Mouse (Mus musculus) hindlimb bud, embryonic 11.5 days (tissue): ENCODE data around the gene Ahctf1.

Source experiments
- DNase-seq: peaks from one replicate; pipeline ENCODE4 v3.0.0-alpha.2; 2012; ENCODE audit warnings: low read depth, low spot score; ENCODE audit errors: extremely low spot score

The Ahctf1 gene

DNA sequence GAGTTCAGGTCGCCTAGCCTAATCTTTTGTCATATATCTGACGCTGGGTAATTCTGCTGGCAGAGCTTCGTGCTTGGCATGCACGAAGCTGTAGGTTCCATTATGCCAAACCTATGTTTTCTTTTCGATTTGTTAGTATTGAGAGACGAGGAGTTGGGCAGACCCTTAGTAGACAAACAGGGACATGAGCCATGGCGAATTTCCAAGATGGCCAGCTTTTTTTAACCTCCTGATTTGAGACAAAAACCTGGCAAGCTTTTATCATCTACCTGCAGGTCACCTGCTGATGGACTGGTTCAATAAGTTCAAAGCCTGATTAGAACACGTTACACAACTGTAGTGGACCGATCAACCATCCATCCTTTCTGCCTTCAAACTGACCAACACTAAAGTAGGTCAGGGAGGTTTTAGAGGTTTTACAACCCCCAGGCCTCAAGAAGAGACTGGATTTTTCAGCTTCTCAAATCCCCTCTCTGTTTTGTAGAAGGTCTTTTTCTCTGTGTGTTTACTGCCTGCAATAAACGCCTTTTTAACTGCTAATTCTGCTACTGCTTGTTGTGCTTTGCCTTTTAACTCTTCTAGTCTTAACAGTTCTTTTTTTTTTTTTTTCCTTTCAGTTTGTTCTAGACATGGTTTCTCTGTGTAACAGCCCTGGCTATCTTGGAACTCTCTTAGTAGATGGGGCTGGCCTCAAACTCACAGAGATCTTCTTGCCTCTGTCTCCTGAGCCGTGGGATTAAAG lies 831 bp upstream of the Ahctf1 start:
- DNase-seq: peak; percentile 22

DNA sequence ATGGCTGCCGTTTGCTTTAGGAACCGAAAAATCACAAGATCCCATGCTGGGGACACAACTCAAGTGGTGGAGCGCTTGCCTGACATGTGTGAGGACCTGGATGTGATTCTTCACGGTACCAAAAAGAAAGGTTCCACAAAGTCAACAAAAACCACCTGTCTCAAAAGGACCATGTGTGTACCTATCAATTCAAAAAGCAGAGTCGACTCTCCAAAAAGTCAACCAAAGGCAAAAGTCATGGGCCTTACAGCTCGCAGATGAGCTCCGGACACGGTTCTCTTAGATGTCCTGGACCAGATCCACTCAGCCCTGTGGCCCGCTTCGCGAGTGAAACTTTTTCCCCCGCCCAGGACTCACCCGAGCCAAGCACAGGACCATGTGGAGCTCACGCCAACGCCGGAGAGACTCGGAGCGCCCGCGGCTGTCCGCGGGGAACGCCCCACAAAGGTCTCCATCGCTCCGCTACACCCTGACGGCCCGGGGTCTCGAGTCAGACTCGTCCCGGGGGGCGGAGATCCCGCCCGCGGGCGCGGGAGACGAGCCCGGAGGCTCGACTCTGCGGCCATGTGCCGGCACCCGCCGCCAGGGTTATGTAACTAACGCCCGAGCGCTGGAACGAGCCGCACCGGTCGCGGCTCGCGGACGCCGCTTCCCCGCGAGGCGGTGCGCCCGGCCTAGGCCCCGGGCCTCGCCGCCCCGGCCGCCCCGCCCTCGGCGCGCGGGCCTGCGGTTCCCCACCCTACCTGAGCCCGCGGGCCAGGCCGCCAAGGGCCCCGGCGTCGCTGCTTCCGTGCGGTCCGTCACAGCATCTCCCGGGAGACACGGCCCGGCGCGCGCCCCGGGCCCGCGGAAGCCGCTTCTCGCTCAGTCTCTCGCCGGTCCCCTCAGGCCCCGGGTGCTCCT lies 619 bp downstream of the Ahctf1 start, which contains the start of gene Gm10518:
Gene Gm10518, plus strand, starts transcription at position 767 of the 903 bp plus-strand sequence.
- no peak for DNase-seq

DNA sequence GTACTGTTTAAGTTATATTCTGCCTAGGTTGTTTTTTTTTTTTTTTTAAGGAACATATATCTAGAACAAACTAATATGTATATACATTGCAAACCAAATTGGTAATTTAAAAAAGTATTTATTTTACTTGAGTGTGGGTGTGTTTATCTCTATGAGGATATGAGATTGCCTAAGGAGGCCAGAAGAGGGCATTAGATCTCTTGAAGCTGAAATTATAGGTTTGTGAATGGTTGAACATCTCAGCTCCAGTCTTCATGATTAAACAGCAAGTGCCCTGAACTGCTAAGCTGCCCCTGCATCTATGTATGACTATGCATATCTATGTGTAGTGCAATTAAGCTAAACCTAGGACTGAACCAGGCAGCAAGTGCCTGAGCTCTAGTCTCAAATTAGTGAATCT lies 4.7 kb downstream of the Ahctf1 start:
- DNase-seq: no peak

DNA sequence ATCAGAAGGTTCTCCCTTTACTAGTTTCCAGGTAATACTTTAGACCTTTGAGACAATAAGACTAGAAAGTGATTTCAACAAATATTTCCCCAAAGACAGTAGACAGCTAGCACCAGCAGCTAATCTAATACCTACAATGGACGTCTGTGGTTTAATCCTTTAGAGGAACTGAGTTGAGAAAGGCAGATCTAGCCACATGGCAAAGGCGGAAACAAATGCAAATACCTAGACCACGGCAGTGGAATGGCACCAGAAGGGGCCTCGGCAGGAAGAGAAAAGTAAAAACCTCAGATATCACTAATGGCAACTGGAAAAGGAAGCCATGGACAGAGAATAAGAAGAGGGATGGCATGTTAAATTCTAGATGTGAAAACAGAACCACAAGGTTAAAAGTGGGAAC lies 16.2 kb downstream of the Ahctf1 start:
- no peak for DNase-seq

DNA sequence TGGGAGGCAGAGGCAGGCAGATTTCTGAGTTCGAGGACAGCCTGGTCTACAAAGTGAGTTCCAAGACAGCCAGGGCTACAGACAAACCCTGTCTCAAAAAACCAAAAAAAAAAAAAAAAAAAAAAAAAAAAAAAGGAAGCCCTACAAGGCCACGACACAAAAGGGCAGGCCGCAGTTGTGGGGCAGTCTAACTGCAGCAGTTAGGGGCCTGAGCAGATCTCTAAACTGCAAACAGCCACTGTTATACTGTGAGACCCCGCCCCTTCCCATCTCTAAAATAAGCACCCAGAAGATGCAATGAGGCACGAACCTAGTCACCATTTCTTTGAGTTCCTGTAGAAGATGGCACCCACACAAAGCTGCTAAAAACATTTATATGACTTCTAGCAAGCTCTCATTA lies 18.0 kb downstream of the Ahctf1 start:
- DNase-seq: no peak

DNA sequence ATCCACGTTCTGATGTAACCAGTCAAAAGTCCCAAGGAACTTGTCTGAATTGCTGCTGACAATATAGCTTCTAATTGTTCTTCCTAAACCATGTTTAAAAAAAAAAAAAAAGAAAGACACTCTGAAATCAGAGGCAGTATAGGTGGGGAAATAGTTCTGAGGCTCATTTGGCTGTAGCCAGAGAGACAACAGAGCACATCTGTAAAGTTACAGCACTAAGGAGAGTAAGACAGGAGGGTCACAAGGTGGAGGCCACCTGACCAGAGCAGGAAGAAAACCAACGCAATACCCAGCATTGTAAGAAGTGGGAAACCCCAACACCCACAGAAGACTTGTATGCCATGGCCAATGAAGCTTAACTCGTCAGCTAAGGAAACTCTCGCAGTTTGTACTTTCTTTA lies 19.4 kb downstream of the Ahctf1 start:
- DNase-seq: no peak

DNA sequence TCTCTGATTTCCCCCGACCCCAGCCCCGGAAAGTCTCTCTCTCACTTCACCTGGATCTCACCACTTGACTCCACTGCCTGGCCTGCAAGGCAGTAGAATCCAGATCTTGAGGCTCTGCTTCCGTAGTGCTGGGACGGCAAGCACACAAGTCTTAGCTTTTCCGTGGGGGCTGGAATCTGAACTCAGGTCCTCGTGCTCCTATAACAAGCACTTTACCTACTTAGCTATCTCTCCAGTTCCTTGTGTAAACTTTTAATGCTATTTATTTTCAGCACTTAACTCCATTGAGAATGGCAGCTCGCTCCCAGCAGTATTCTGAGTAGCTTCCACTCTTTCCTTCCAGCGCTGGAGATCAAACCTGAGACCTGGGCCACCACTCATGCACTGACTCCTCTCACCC lies 26.6 kb downstream of the Ahctf1 start:
- DNase-seq: no peak

- no peak for DNase-seq
These were observed 42.9 kb downstream of the Ahctf1 start for GRCm38 (mm10) chr1:179760553-179760952.

DNA sequence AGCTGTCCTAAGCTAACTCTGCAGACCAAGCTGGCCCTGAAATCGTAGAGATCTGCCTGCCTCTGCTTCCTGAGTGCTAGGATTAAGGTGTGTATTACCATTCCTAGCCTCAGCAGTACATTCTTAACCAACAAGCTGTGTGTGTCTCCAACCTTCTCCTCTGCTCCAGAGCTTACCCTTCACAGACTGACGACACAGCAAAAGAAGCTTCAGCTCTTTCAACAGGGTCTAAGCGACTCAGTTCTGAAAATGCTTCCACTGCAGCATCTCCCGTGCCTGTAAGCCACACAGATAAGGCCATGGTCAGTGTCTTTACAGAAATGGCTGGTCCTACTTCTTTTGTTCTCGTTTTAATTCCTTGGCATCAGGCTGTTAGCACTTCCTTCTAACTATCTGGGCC lies 43.4 kb downstream of the Ahctf1 start:
- DNase-seq: no peak

GRCm38 (mm10) chr1:179756477-179756876 lies 47.0 kb downstream of the Ahctf1 start:
- no peak for DNase-seq

DNA sequence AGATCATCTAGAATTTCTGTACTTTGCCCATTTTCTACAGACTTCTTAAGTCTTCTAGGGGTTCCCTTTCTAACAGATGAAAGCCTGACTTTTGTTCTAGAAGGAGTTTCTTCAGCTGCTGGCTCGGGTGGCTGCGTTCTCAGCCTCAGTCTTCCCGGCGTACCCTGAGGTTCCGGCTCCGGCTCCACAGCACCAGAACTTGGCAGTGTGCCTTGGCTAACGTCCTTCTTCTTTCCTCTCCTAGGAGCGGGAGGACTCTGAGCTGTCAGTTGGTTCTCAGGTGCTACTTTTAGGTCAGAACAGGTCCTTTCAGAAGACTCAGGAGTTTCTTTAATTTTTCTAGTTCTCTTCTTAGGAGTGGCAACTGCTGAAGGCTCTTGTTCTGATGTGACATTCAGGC lies 50.5 kb downstream of the Ahctf1 start:
- DNase-seq: no peak

- no peak for DNase-seq
These were observed 51.2 kb downstream of the Ahctf1 start for GRCm38 (mm10) chr1:179752276-179752675.

GRCm38 (mm10) chr1:179745171-179745570 lies 58.3 kb downstream of the Ahctf1 start, which contains the start of gene Kif28:
TSS of gene Kif28 (minus strand) at chr1:179745271.
- DNase-seq: no peak

GRCm38 (mm10) chr1:179743593-179744193 lies 59.8 kb downstream of the Ahctf1 start:
- no peak for DNase-seq

- no peak for DNase-seq
These were observed 67.0 kb downstream of the Ahctf1 start for GRCm38 (mm10) chr1:179736483-179736882.

- DNase-seq: no peak
These were observed 68.7 kb downstream of the Ahctf1 start for GRCm38 (mm10) chr1:179734500-179735474.

DNA sequence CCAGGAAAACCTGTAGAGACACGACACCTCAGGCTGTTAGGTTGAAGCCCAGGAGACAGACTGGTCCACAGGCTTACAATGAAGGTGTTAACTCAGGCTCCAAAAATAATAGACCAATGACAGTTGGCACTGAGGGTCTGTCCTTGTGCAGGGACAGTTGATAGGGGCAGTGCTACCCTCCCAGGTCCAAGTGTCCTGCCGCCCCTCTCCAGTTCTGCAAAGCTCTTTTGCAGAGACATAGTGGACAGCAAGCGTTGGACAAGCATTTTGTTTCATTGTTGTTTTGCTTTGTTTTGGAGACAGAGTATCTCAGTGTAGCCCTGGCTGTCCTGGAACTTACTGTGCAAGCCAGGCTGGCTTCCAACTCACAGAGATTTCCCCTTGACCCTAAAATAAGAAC lies 72.1 kb downstream of the Ahctf1 start:
- no peak for DNase-seq

GRCm38 (mm10) chr1:179728661-179729060 lies 74.8 kb downstream of the Ahctf1 start:
- no peak for DNase-seq

DNA sequence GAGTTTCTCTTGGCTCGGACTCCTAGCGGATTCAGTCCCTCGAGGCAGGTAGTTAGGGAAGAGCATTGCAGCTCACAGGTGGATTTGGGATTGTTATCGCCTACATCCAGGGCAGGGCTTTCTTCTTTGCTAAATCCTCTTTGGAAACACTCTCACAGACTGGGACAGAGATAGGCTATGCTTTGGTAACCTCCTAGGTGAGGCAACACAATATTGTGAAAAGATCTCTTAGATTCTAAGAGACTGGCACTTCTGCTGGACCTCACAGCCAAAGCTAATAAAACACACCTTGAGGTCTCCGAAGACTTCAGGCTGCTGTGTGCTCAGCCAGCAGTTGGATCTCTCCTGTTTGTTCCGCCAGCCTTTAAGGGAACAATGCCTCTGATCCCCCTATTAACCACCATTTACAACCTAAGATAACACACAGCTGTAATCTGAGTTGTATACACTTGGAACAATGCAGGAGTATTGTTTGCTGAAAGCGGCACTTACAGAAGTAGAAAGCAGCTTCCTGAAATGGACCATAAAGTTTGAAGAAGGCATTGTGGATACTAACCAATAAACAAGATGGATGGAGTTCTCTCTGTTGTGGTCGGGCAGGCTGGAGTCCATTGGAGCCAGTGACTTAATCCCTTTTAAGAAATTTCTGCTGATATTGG lies 80.5 kb downstream of the Ahctf1 start:
- DNase-seq: no peak

GRCm38 (mm10) chr1:179715786-179716185 lies 87.7 kb downstream of the Ahctf1 start:
- no peak for DNase-seq
